Mouse (Mus musculus) lung, postnatal 25 days (tissue): Measurements from ENCODE around the gene Atf5.

Experiments used
- DNase-seq: peaks from one replicate; pipeline ENCODE4 v3.0.0; 2022; ENCODE audit warnings: low spot score

Atf5 gene

DNA sequence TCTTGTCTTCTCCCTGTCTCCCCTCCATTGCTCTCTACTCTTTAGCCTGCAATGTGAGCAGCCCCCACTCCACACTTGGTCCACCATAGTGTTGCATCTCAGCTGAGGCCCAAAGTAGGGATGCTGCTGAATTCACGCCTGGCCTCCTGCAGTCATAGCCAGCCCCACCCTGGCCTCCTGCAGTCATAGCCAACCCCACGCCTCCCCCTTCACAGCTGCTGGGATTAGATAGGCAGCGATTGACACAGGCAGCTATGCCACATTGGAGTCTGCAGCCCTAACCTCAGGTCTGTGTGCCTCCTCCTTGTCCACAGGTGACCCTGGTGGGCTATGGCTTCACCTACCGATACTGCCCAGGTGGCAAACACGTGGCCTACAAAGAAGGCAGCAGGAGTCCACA, 48.3 kb downstream of the Atf5 start:
- DNase-seq, result no peak
